Mouse (Mus musculus) E14TG2a.4 (cell line): ENCODE measurements around the gene 4930404N11Rik.

ENCODE experiments used
- H3K27me3 ChIP-seq: 2 replicates; pipeline ENCODE4 v1.6.1; 2014; ENCODE audit warnings: low read length, control low read depth; ENCODE audit not compliant: insufficient read depth
- H3K36me3 ChIP-seq: 2 replicates; pipeline ENCODE4 v1.6.1; 2014; ENCODE audit warnings: low read length, control low read depth; ENCODE audit not compliant: insufficient read depth
- H3K4me1 ChIP-seq: replicated peaks from 2 replicates; pipeline ENCODE4 v1.6.1; 2014; ENCODE audit warnings: low read depth, low read length, control low read depth
- H3K4me3 ChIP-seq: replicated peaks from 2 replicates; pipeline ENCODE4 v1.5.1; 2014; ENCODE audit warnings: mild to moderate bottlenecking, low read length
- H3K9me3 ChIP-seq: 2 replicates; pipeline ENCODE4 v1.6.1; 2014; ENCODE audit warnings: low read length, control low read depth
- CTCF ChIP-seq: conservative IDR thresholded peaks from 2 replicates; pipeline ENCODE4 v1.5.1; 2014; ENCODE audit warnings: low read length
- NANOG ChIP-seq: IDR thresholded peaks from 2 replicates; pipeline ENCODE4 v1.6.1; 2014; ENCODE audit warnings: borderline replicate concordance, low read length, mixed read lengths
- POU5F1 ChIP-seq: IDR thresholded peaks from 2 replicates; pipeline ENCODE4 v1.6.1; 2014; ENCODE audit warnings: low read length, borderline replicate concordance

Gene 4930404N11Rik

DNA sequence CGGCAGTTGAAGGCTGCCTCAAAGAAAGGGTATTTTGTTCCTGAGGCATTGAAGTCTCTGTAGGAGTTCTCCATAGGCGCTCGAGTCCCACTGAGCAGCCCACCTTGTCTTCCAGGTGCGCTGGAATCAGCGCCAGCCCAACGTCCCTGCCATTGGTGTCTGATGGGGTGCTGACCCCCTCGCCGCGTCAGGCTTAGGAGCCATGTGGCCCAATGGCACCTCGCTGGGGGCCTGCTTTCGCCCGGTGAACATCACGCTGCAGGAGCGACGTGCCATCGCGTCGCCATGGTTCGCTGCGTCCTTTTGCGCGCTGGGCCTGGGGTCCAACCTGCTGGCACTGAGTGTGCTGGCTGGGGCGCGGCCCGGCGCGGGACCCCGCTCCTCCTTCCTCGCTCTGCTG, 33.3 kb downstream of the 4930404N11Rik start:
- H3K4me1 ChIP-seq: peaks cover 73% of the 10 kb centered on the region
- H3K9me3 ChIP-seq: no peaks in the 10 kb centered on the region
- peaks cover 8% of the 10 kb centered on the region for H3K36me3 ChIP-seq
- H3K4me3 ChIP-seq: peak overlapping the region; percentile 76
- peaks cover 52% of the 10 kb centered on the region for H3K27me3 ChIP-seq
- TF ChIP-seq POU5F1 (no peak), CTCF (no peak), NANOG (no peak)

DNA sequence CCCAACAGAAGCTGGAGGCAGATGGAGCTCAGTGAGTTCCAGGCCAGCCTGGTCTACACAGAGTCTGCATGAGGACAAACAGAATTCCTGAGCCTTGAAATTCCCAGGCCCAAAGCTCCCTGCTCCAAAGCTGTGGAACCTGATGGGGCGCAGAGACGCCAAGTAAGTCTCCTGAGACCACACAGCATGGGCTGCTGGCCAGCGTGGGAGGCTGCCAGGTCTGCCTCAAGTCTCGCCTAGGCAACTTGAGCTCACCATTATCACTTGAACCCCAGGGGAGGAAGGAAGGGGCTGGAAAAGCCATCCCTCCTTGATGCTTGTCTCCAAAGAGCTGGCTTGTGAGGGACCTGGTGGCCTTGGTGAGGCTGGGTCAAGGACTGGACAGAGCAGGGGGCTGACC, 35.6 kb downstream of the 4930404N11Rik start:
- Histone ChIP-seq H3K4me3 (peak overlapping the region; percentile 32), H3K27me3 (peaks cover 40% of the 10 kb centered on the region), H3K9me3 (no peaks in the 10 kb centered on the region), H3K4me1 (peaks cover 79% of the 10 kb centered on the region), H3K36me3 (peaks cover 31% of the 10 kb centered on the region)
- no peak for TF ChIP-seq NANOG
- TF ChIP-seq POU5F1: no peak
- TF ChIP-seq CTCF: no peak

DNA sequence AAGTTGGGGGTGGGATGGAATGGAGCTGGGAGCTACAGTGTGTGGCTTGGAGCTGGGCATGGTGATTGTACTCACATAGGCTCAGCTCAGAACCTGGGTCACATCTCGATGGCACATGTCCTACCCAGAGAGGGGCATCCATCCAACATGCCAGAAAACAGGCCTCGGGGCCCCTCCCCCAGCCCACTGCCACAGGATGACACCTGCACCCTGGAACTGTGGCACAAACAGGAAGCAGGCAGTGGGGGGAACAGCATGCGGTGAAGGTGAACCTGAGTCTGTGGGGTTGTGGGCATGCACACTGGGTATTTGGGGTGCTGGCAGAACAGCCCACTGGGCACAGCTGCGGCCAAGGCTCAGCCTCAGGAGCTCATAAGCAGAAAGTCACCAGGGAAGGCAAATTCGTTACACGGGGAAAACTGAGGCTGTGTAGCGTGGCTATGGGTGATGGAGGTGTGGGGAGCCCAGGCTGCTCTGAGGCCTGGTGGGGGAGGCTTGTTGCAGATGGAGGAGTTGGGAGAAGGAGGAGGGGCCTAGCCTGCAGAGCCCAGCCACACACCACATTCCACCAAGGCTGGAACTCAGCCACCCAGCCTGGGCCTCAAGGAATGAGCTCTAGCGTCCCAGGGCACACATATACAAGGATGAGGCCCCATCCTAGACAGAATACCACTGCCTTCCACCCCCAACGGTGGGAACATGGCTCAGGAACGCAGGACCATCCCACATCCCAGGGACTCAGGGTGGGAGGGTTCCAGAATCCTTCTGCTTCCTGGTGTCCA, 36.2 kb downstream of the 4930404N11Rik start:
- Histone ChIP-seq H3K4me3 (peak overlapping the region; percentile 32), H3K4me1 (peaks cover 79% of the 10 kb centered on the region), H3K27me3 (peaks cover 35% of the 10 kb centered on the region), H3K36me3 (peaks cover 37% of the 10 kb centered on the region), H3K9me3 (no peaks in the 10 kb centered on the region)
- TF ChIP-seq POU5F1 (no peak), NANOG (no peak), CTCF (no peak)

DNA sequence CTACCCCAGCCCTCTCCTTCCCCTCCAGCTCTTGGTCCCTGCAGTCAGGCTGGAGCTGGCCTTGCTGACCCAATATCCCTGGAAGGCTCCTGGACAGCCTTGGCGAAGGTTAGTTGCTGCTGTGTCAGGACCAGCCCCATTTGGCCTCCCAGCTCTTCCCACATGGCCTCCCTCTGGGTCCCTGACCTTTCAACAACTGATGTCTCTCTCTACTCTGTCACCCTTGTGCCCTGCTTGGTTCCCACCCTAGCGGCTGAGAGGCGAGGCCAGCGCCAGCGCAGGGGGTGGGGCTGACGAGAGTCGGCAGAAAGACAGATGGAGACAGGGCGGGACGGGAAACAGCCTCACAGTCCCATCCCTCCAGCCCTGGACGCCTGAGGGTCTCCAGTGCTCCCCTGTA, 37.2 kb downstream of the 4930404N11Rik start, which contains the start of gene Tbxa2r:
Tbxa2r (plus strand) TSS at position 346 of the 400 bp plus-strand sequence.
- Histone ChIP-seq H3K4me1 (peaks cover 87% of the 10 kb centered on the region), H3K36me3 (peaks cover 47% of the 10 kb centered on the region), H3K9me3 (no peaks in the 10 kb centered on the region), H3K4me3 (peak within 1 kb of the TSS; percentile 32), H3K27me3 (peaks cover 29% of the 10 kb centered on the region)
- TF ChIP-seq CTCF (no peak), NANOG (no peak), POU5F1 (no peak)

DNA sequence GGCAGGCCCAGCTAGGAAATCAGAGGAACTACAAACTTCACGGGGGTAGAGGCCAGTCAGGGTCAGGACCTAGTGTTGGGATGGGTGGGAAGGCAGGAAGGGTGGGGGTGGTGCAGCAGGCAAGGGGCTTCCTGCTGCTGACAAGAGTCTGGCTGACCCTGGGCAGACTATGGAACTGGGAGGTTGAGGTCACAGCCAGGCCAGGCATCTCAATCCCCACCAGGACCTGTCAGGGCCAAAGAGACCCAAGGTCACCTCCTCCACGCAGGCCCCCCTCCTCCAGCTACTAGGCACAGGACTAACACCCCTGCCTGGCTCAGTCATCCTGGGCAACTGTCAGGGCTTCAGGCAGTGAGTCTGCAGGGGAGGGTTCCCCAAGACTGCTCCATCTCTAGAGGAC, 37.7 kb downstream of the 4930404N11Rik start:
- peaks cover 24% of the 10 kb centered on the region for H3K27me3 ChIP-seq
- TF ChIP-seq NANOG (no peak), CTCF (no peak), POU5F1 (no peak)
- 0 out of 2 replicates have a peak overlapping the region, but pooled peaks have one; percentile 17 for H3K4me3 ChIP-seq
- H3K9me3 ChIP-seq: no peaks in the 10 kb centered on the region
- H3K4me1 ChIP-seq: peaks cover 90% of the 10 kb centered on the region
- H3K36me3 ChIP-seq: peaks cover 52% of the 10 kb centered on the region

DNA sequence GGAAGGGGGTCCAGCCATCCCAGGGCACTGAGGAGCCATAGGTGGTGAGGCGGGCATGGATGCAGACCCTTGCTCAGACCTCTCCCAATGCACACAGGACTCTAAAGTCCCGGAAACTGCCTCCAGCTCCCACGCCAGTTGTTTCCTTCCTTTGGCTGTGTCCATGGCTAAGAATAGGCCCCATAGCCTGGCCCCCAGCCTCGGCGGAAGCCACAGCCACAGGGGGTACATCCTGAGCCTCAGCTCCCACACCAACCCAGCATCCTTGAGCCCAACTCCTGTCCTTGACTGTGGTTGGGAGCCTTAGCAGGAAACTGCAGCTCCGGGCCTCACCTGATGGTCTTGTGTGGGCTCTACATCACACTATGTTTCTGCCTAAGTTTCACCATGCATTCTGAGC, 38.8 kb downstream of the 4930404N11Rik start:
- Histone ChIP-seq H3K27me3 (peaks cover 13% of the 10 kb centered on the region), H3K36me3 (peaks cover 61% of the 10 kb centered on the region), H3K9me3 (no peaks in the 10 kb centered on the region), H3K4me1 (peaks cover 90% of the 10 kb centered on the region), H3K4me3 (peak overlapping the region; percentile 29; the same call in 1 of the 2 replicates)
- TF ChIP-seq NANOG: no peak

DNA sequence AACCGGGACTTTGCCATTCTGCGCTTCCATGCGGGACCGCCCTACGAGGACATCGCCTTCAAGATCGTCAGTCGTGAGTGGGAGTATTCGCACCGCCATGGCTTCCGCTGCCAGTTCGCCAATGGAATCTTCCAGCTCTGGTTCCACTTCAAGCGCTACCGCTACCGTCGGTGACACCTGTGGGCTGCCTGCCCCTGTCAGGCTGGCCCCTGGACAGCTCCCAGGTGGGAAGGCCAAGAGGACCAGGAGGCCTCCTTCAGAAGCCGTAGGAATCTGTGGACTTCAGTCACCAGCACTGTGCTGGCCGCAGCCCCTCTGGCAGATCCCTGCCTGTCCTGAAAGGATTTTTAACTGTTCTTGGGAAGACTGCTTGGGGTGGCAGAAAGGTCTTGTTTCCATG, 39.8 kb downstream of the 4930404N11Rik start:
- Histone ChIP-seq H3K9me3 (no peaks in the 10 kb centered on the region), H3K4me3 (peak overlapping the region; percentile 51), H3K27me3 (peaks cover 8% of the 10 kb centered on the region; the same call in 1 of the 2 replicates), H3K4me1 (peaks cover 89% of the 10 kb centered on the region), H3K36me3 (peaks cover 61% of the 10 kb centered on the region)
- no peak for TF ChIP-seq NANOG
- no peak for TF ChIP-seq POU5F1
- no peak for TF ChIP-seq CTCF

DNA sequence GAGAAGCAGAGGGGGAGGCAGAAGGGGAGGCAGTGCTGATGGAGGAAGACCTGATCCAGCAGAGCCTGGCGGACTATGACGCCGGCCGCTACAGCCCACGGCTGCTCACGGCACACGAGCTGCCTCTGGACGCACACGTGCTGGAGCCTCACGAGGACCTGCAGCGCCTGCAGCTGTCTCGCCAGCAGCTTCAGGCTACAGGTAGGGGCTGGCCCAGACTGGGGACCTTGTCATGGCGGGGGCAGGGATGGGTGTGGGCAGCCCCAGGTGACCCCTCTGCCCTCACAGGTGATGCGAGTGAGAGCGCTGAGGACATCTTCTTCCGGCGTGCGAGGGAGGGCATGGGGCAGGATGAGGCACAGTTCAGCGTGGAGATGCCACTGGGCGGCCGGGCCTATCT, 40.4 kb downstream of the 4930404N11Rik start:
- H3K27me3 ChIP-seq: 0 out of 2 replicates have a peak, but pooled peaks cover 3% of the 10 kb centered on the region
- TF ChIP-seq CTCF (no peak), NANOG (no peak), POU5F1 (no peak)
- H3K4me3 ChIP-seq: peak overlapping the region; percentile 51
- no peaks in the 10 kb centered on the region for H3K9me3 ChIP-seq
- H3K36me3 ChIP-seq: peaks cover 61% of the 10 kb centered on the region
- H3K4me1 ChIP-seq: peaks cover 85% of the 10 kb centered on the region
